Mouse (Mus musculus): ENCODE results near the gene Mrpl46.

GRCm38 (mm10) chr7:78796624-78797023 lies 13.3 kb upstream of the Mrpl46 start:
- TF ChIP-seq HCFC1 (IDR thresholded peaks at IDR 0.05; ENCODE audit: borderline replicate concordance, insufficient read depth, low read length) (no peak), ZNF384 (IDR thresholded peaks at IDR 0.05; ENCODE audit: low read depth, low read length) (no peak), CHD2 (IDR thresholded peaks at IDR 0.05; ENCODE audit: low read depth, low read length) (no peak), MAFK (IDR thresholded peaks at IDR 0.05; ENCODE audit: insufficient read depth, low read depth, low read length) (no peak)

Data from ES-E14 (cell line).